Mouse (Mus musculus): Measurements from ENCODE around the gene Stn1.

DNA sequence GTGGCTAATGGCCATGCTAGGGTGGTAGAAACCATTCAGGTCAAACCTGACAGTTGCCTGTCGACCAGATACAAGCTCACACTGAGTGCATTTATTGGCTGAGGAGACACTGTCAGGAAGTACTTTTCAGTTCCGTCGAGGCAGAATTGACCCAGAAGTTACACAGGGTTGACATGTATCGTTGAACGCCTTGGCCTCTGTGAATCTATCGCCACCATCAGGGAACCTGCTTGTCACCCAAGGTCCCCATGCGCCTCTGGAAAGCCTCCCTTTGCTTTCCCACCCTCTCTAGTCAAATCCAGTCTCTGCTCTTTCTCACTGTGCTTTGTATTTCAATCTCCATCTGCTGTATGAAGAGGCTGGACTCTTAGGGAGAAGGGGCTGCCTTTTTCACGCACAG is 28.7 kb upstream of the Stn1 start:
- no peak for TF ChIP-seq CTCF (IDR thresholded peaks at IDR 0.05; ENCODE audit: low read depth)
- no peak for TF ChIP-seq EP300 (IDR thresholded peaks at IDR 0.05; ENCODE audit: low read depth)

Data from liver, embryonic 14.5 days (tissue).